Mouse (Mus musculus) hindbrain, embryonic 11.5 days (tissue): ENCODE measurements around the gene Tmco5b. TPM values are rescaled to one million over a fixed set of nuclear protein-coding genes. Genes with fewer than 3 reads are reported as not detected.

Source experiments
- ATAC-seq: fragments of 200-750 bp; cut with Nextera tagmentation; 2 replicates; pipeline ENCODE4 v1.8.0; 2017; ENCODE audit warnings: mild to moderate bottlenecking, moderate TSS enrichment, moderate library complexity; ENCODE audit not compliant: low FRiP score
- DNase-seq: peaks from one replicate; pipeline ENCODE4 v3.0.0-alpha.2; 2015; ENCODE audit warnings: low spot score
- H3K27ac ChIP-seq: fragments of 300-500 bp; sonication (generic); 2 replicates; pipeline ENCODE4 v1.5.1; 2014; ENCODE audit warnings: mild to moderate bottlenecking, low read depth, low read length
- H3K27me3 ChIP-seq: fragments of 300-500 bp; sonication (generic); 2 replicates; pipeline ENCODE4 v1.6.1; 2014; ENCODE audit warnings: mild to moderate bottlenecking, low read length, moderate library complexity, mixed read lengths; ENCODE audit not compliant: control insufficient read depth, insufficient read depth
- H3K36me3 ChIP-seq: fragments of 300-500 bp; sonication (generic); 2 replicates; pipeline ENCODE4 v1.6.1; 2014; ENCODE audit warnings: mild to moderate bottlenecking, low read length, moderate library complexity, mixed read lengths; ENCODE audit not compliant: control insufficient read depth, insufficient read depth
- H3K4me1 ChIP-seq: fragments of 300-500 bp; sonication (generic); replicated peaks from 2 replicates; pipeline ENCODE4 v1.6.1; 2014; ENCODE audit warnings: low read length, mixed read lengths; ENCODE audit not compliant: control insufficient read depth, insufficient read depth
- H3K4me2 ChIP-seq: fragments of 300-500 bp; sonication (generic); replicated peaks from 2 replicates; pipeline ENCODE4 v1.6.1; 2014; ENCODE audit warnings: mild to moderate bottlenecking, low read depth, low read length
- H3K4me3 ChIP-seq: fragments of 300-500 bp; sonication (generic); 2 replicates; pipeline ENCODE4 v1.5.1; 2014; ENCODE audit warnings: low read depth, low read length
- H3K9ac ChIP-seq: fragments of 300-500 bp; sonication (generic); 2 replicates; pipeline ENCODE4 v1.6.1; 2014; ENCODE audit warnings: low read depth, low read length
- H3K9me3 ChIP-seq: fragments of 300-500 bp; sonication (generic); 2 replicates; pipeline ENCODE4 v1.6.1; 2016; ENCODE audit warnings: low read length; ENCODE audit not compliant: control insufficient read depth
- WGBS: fragments of 180-500 bp; shearing (Covaris S2); extraction: QIAGEN DNeasy Blood & Tissue Kit; methylation state at CpG from one replicate; pipeline ENCODE4 v1.1.7; 2014; 5-methylcytosine and 5-hydroxymethylcytosine counted together
- polyA plus RNA-seq: library from polyadenylated mRNA; unstranded; fragments of >200 nt; fragmentation: Nextera tagmentation; extraction: Ambion mirVana; gene quantifications from 2 replicates; pipeline ENCODE4 v1.2.1, GENCODE M21; 2014

Gene Tmco5b
- 0.13 TPM in 1 of 2 replicates, not detected in the other for polyA plus RNA-seq

DNA sequence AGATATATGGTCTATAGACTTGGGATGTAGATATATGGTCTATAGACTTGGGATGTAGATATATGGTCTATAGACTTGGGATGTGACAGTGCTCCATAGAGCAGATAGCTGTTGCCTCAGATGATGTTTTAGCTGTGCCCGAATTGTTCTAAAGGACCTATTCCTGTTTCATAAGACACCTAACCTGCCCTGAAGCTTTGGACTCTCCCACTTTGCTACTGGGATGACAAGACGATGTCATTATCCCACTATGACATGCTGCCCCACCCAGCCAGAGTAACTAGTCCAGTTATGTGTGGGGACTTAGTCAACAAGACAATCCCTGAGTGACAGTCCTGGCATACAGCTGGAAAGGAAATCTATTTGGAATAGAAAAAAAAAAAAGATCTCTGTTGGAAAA, at the start of gene Tmco5b:
TSS of gene Tmco5b (plus strand) at position 301 of the 400 bp plus-strand sequence.
- no peaks in the 10 kb centered on the region for H3K9me3 ChIP-seq
- WGBS: 85% methylated on average over 2 of the region's 2 CpGs
- no peak within 1 kb of the TSS for H3K9ac ChIP-seq
- ATAC-seq (no peak), DNase-seq (no peak)
- no peak within 1 kb of the TSS for H3K4me2 ChIP-seq
- H3K27ac ChIP-seq: no peak within 1 kb of the TSS
- H3K4me1 ChIP-seq: no peaks in the 10 kb centered on the region
- no peak within 1 kb of the TSS for H3K4me3 ChIP-seq
- no peaks in the 10 kb centered on the region for H3K27me3 ChIP-seq
- no peaks in the 10 kb centered on the region for H3K36me3 ChIP-seq

DNA sequence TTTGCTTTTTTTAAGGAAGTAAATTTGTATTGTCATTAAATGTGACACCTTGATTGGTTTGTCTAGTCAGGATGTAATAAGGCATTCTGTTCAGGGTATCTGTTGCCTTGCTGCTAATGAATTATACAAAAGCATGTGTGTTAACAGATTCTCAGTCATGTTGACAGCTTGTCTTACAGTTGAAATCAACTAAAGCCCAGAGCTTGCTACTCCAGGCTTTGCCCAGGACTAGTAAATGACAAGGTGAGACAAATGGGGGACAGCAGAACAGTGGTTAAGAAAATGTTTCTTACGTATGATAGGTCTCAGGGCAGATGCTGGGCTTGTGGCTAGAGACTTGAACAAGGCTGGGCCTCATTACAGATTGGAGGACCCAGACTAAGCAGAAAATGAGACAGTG, 48.5 kb upstream of the Tmco5b start:
- 80% methylated on average over 1 of the region's 1 CpGs for WGBS
- ATAC-seq (no peak), DNase-seq (no peak)
- no peaks in the 10 kb centered on the region for H3K27me3 ChIP-seq
- no peak overlapping the region for H3K4me3 ChIP-seq
- H3K27ac ChIP-seq: no peak overlapping the region
- no peaks in the 10 kb centered on the region for H3K36me3 ChIP-seq
- no peaks in the 10 kb centered on the region for H3K4me1 ChIP-seq
- no peak overlapping the region for H3K9ac ChIP-seq
- no peaks in the 10 kb centered on the region for H3K9me3 ChIP-seq
- no peak overlapping the region for H3K4me2 ChIP-seq

DNA sequence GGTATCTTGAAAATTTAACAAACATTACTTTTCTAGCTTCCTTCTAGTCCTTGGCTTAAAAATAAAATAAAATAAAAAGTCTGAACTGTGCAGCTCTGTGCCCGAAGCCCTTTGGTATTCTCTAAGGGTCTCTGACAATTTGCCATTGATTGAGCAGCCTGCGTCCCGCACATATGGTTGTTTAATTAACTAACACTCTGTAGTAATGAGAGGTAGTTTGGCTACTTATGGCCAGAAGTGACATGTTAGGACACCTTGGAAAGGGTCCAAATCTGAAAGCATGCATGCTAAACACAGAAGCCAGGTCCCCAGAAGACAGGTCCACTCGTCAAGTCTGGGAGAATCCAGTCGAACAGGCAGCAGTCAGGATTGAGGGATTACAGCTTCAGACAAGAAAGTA, 46.7 kb upstream of the Tmco5b start:
- no peaks in the 10 kb centered on the region for H3K27me3 ChIP-seq
- H3K4me3 ChIP-seq: no peak overlapping the region
- DNase-seq (no peak), ATAC-seq (no peak)
- no peaks in the 10 kb centered on the region for H3K36me3 ChIP-seq
- no peaks in the 10 kb centered on the region for H3K4me1 ChIP-seq
- H3K9me3 ChIP-seq: no peaks in the 10 kb centered on the region
- H3K4me2 ChIP-seq: no peak overlapping the region
- no peak overlapping the region for H3K9ac ChIP-seq
- 83% methylated on average over 5 of the region's 5 CpGs for WGBS
- H3K27ac ChIP-seq: no peak overlapping the region

GRCm38 (mm10) chr2:113302349-113303239, 17.1 kb downstream of the Tmco5b start:
- Histone ChIP-seq H3K9ac (no peak overlapping the region), H3K9me3 (no peaks in the 10 kb centered on the region), H3K4me2 (no peak overlapping the region), H3K27me3 (no peaks in the 10 kb centered on the region), H3K4me1 (no peaks in the 10 kb centered on the region), H3K27ac (no peak overlapping the region), H3K36me3 (no peaks in the 10 kb centered on the region), H3K4me3 (no peak overlapping the region)
- WGBS: 42% methylated on average over 18 of the region's 18 CpGs
- 0 out of 2 replicates have a peak, but pooled peaks have one; percentile 40 for ATAC-seq
- peak; percentile 74 for DNase-seq

- Histone ChIP-seq H3K9ac (no peak overlapping the region), H3K9me3 (no peaks in the 10 kb centered on the region), H3K4me2 (no peak overlapping the region), H3K27me3 (no peaks in the 10 kb centered on the region), H3K4me1 (no peaks in the 10 kb centered on the region), H3K27ac (no peak overlapping the region), H3K4me3 (no peak overlapping the region), H3K36me3 (no peaks in the 10 kb centered on the region)
- 78% methylated on average over 4 of the region's 4 CpGs for WGBS
- peak; percentile 53; the same call in 1 of the 2 replicates for ATAC-seq
- DNase-seq: no peak
Observed at GRCm38 (mm10) chr2:113303240-113303538, 17.7 kb downstream of the Tmco5b start.

- 12% methylated on average over 4 of the region's 4 CpGs for WGBS
Observed at GRCm38 (mm10) chr2:113305339-113305738, 19.8 kb downstream of the Tmco5b start.

GRCm38 (mm10) chr2:113311211-113311610, 25.7 kb downstream of the Tmco5b start:
- Histone ChIP-seq H3K36me3 (no peaks in the 10 kb centered on the region), H3K4me3 (no peak overlapping the region), H3K9ac (no peak overlapping the region), H3K9me3 (no peaks in the 10 kb centered on the region), H3K4me1 (no peaks in the 10 kb centered on the region), H3K4me2 (no peak overlapping the region), H3K27ac (no peak overlapping the region), H3K27me3 (no peaks in the 10 kb centered on the region)
- ATAC-seq (no peak), DNase-seq (no peak)
- WGBS: 92% methylated on average over 3 of the region's 3 CpGs

More at GRCm38 (mm10) chr2:113305339-113305738, 19.8 kb downstream of the Tmco5b start:
- DNase-seq: peak; percentile 72
- 0 out of 2 replicates have a peak, but pooled peaks have one; percentile 59 for ATAC-seq
- Histone ChIP-seq H3K9me3 (no peaks in the 10 kb centered on the region), H3K36me3 (no peaks in the 10 kb centered on the region), H3K4me2 (no peak overlapping the region), H3K4me3 (no peak overlapping the region), H3K9ac (no peak overlapping the region), H3K27ac (no peak overlapping the region), H3K4me1 (no peaks in the 10 kb centered on the region), H3K27me3 (no peaks in the 10 kb centered on the region)

GRCm38 (mm10) chr2:113323016-113323415, 37.5 kb downstream of the Tmco5b start:
- 37% methylated on average over 7 of the region's 7 CpGs for WGBS
- Histone ChIP-seq H3K4me3 (no peak overlapping the region), H3K9me3 (no peaks in the 10 kb centered on the region), H3K9ac (no peak overlapping the region), H3K4me2 (no peak overlapping the region), H3K4me1 (no peaks in the 10 kb centered on the region), H3K36me3 (no peaks in the 10 kb centered on the region), H3K27ac (no peak overlapping the region), H3K27me3 (peaks cover 2% of the 10 kb centered on the region; the same call in 1 of the 2 replicates)
- ATAC-seq (no peak), DNase-seq (no peak)
